Mouse (Mus musculus) liver, adult 2 months (tissue): ENCODE measurements around the gene Myadml2. TPM values are rescaled to one million over a fixed set of nuclear protein-coding genes. Genes with fewer than 3 reads are reported as not detected.

Experiments used
- DNase-seq: peaks from one replicate; pipeline ENCODE4 v3.0.0-alpha.2; 2011; ENCODE audit warnings: low read depth, low spot score; ENCODE audit errors: extremely low read depth
- H3K27ac ChIP-seq: fragments of 200-500 bp; replicated peaks from 2 replicates; pipeline ENCODE4 v1.5.1; 2012; ENCODE audit warnings: low read depth, mild to moderate bottlenecking, control low read depth, inconsistent platforms, low read length; ENCODE audit not compliant: insufficient read depth
- H3K27me3 ChIP-seq: fragments of 200-500 bp; 2 replicates; pipeline ENCODE4 v1.6.1; 2012; ENCODE audit warnings: mild to moderate bottlenecking, moderate library complexity, low read length, inconsistent platforms; ENCODE audit not compliant: control insufficient read depth, insufficient read depth
- H3K36me3 ChIP-seq: fragments of 200-500 bp; 2 replicates; pipeline ENCODE4 v1.6.1; 2012; ENCODE audit warnings: low read length, inconsistent platforms; ENCODE audit not compliant: control insufficient read depth, insufficient read depth
- H3K4me1 ChIP-seq: fragments of 200-500 bp; 2 replicates; pipeline ENCODE4 v1.6.1; 2011; ENCODE audit warnings: low read length; ENCODE audit not compliant: control insufficient read depth, insufficient read depth
- H3K4me3 ChIP-seq: fragments of 200-500 bp; 2 replicates; pipeline ENCODE4 v1.5.1; 2011; ENCODE audit warnings: low read depth, mild to moderate bottlenecking, control low read depth, low read length, moderate library complexity; ENCODE audit not compliant: insufficient read depth
- H3K79me2 ChIP-seq: fragments of 200-500 bp; 2 replicates; pipeline ENCODE4 v1.6.1; 2012; ENCODE audit warnings: inconsistent platforms, mild to moderate bottlenecking, low read length, moderate library complexity; ENCODE audit not compliant: control insufficient read depth, insufficient read depth
- H3K9ac ChIP-seq: fragments of 200-500 bp; 2 replicates; pipeline ENCODE4 v1.6.1; 2012; ENCODE audit warnings: low read depth, mild to moderate bottlenecking, control low read depth, inconsistent platforms, low read length
- CTCF ChIP-seq: fragments of 200-500 bp; IDR thresholded peaks from 2 replicates; pipeline ENCODE4 v1.5.1; 2011; ENCODE audit warnings: low read depth, low read length, control low read depth
- POLR2A ChIP-seq: fragments of 200-500 bp; IDR thresholded peaks from 2 replicates; pipeline ENCODE4 v1.6.1; 2011; ENCODE audit warnings: low read length, control low read depth; ENCODE audit not compliant: insufficient read depth; ENCODE audit errors: extremely low read depth
- WGBS: fragments of 180-500 bp; shearing (Covaris S2); methylation state at CpG from one replicate; pipeline ENCODE4 v1.1.7; 2018; 5-methylcytosine and 5-hydroxymethylcytosine counted together
- polyA plus RNA-seq: library from polyadenylated mRNA; depleted of rRNA; stranded (reverse); fragments of >200 nt; gene quantifications from 2 replicates; pipeline ENCODE4 v1.2.3, GENCODE M21; 2012
- total RNA-seq: library from RNA; depleted of rRNA; stranded (reverse); fragments of >200 nt; gene quantifications from 2 replicates; pipeline ENCODE4 v1.2.3, GENCODE M21; 2014

Gene Myadml2
- total and polyA plus RNA-seq, 2 experiments: not detected

DNA sequence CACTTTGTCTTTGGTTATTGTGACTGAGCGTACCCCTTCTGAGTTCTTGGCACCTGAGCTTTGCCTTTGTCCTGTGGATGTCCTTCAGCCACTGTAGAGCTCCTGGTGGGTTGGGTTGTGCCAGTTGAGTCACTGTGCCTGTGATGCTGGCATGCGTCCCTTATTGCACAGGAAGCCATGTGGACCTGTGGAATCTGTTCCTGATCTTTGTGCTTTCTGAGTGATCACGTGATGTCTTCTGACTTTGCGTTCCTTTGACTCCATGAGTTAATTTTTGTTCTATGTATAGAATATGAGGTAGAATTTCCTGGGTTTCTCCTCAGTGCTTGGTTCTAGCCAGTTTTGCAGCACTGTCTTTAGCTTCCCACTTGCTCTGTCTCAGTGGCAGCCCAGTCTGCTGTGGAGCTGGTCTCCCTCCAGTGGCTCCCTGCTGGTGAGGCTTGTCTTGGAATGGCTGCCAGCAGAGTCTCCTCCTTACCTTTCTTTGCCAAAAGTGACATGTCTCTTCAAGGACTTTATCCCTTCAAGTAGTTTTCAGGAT is 44.6 kb upstream of the Myadml2 start:
- Histone ChIP-seq H3K27ac (peak overlapping the region; percentile 87), H3K4me1 (peaks cover 41% of the 10 kb centered on the region), H3K27me3 (no peaks in the 10 kb centered on the region), H3K9ac (0 out of 2 replicates have a peak overlapping the region, but pooled peaks have one; percentile 25), H3K79me2 (peaks cover 25% of the 10 kb centered on the region; the same call in 1 of the 2 replicates), H3K4me3 (no peak overlapping the region), H3K36me3 (peaks cover 9% of the 10 kb centered on the region; the same call in 1 of the 2 replicates)
- no peak for TF ChIP-seq POLR2A
- peak; percentile 28 for TF ChIP-seq CTCF
- peak; percentile 91 for DNase-seq
- 31% methylated on average over 4 of the region's 4 CpGs for WGBS

DNA sequence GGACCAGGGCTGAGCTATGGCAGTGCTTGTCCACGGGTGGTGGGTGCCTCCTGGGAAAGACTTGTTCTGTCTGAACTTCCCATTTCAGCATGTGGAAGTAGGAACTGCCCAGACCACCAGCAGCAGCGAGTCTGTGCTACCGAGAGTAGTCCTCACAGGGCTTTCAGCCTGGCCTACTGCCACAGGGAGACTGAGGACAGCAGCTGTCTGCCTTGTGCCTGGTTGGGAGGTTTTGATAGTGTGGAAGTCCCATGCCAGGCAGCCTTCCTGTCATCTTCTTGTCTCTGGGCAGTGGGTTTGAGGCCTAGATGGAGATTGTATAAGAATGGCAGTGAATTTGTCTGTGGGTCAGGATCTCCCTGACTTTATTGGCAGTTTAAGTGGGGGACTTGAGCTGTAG is 41.4 kb upstream of the Myadml2 start:
- TF ChIP-seq CTCF: no peak
- TF ChIP-seq POLR2A: no peak
- Histone ChIP-seq H3K27ac (no peak overlapping the region), H3K36me3 (peaks cover 11% of the 10 kb centered on the region; the same call in 1 of the 2 replicates), H3K27me3 (no peaks in the 10 kb centered on the region), H3K4me1 (peaks cover 54% of the 10 kb centered on the region), H3K4me3 (no peak overlapping the region), H3K9ac (no peak overlapping the region), H3K79me2 (peaks cover 30% of the 10 kb centered on the region; the same call in 1 of the 2 replicates)
- no peak for DNase-seq
- 90% methylated on average over 3 of the region's 3 CpGs for WGBS

DNA sequence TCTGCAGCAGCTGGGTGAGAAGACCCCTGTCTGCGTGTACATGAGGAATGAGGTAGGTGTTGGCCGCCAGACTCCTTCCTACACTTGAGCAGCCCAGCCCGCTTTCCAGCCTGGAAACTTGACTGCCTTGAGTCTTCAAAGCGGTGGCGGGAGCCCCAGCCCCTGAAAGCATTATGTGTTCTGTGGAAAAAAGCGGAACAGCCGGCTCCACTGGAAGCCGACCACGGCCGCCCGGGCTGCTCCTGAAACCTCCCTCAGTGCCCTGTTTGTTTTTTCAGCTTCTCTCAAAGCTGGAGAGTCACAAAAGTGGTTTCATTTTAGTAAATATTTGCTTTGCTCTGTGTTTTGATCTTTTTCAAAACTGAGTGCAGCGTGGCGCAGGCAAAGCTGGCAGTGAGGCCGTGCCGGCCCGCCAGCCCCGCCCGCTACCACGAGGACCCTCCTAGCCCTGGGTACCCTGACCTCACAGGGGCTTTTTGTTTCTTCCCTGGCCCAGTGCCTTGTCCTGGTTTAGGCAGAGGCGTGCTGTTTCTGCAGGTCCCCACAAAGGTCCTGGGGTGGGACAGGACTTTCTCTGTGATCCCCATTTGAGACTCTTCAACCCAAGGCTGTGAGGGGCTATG is 38.8 kb upstream of the Myadml2 start:
- H3K36me3 ChIP-seq: peaks cover 14% of the 10 kb centered on the region; the same call in 1 of the 2 replicates
- H3K4me3 ChIP-seq: no peak overlapping the region
- H3K79me2 ChIP-seq: peaks cover 35% of the 10 kb centered on the region; the same call in 1 of the 2 replicates
- WGBS: 30% methylated on average over 20 of the region's 20 CpGs
- peak; percentile 83 for DNase-seq
- H3K9ac ChIP-seq: peak overlapping the region; percentile 71
- H3K4me1 ChIP-seq: peaks cover 52% of the 10 kb centered on the region
- no peak for TF ChIP-seq CTCF
- TF ChIP-seq POLR2A: 0 out of 2 replicates have a peak, but pooled peaks have one; percentile 15
- peak overlapping the region; percentile 98 for H3K27ac ChIP-seq
- no peaks in the 10 kb centered on the region for H3K27me3 ChIP-seq

DNA sequence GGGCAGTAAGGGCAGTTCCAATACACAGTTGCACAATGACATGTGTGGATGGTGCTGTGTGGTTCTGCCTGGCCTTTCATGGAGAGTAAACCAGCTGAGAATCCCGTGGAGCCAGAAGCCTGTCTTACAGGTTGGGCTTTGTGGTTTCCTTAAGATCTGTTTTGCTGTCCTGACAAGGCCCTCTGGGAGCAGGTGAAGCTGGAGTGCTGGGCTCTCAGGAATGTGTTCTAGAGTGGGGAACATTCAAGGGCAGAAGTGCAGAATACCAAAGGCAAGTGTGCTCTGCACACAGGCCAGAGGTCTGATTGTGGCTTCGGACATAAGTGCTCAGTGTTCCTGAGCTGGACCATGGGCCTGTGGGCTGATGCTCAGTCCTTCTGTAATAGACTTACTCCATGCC is 36.7 kb upstream of the Myadml2 start:
- no peak for TF ChIP-seq CTCF
- TF ChIP-seq POLR2A: no peak
- H3K36me3 ChIP-seq: peaks cover 13% of the 10 kb centered on the region; the same call in 1 of the 2 replicates
- 0 out of 2 replicates have a peak overlapping the region, but pooled peaks have one; percentile 22 for H3K9ac ChIP-seq
- 30% methylated on average over 2 of the region's 2 CpGs for WGBS
- H3K4me3 ChIP-seq: no peak overlapping the region
- H3K27me3 ChIP-seq: no peaks in the 10 kb centered on the region
- H3K27ac ChIP-seq: peak overlapping the region; percentile 83
- DNase-seq: peak; percentile 75
- H3K4me1 ChIP-seq: peaks cover 58% of the 10 kb centered on the region
- H3K79me2 ChIP-seq: peaks cover 28% of the 10 kb centered on the region; the same call in 1 of the 2 replicates

DNA sequence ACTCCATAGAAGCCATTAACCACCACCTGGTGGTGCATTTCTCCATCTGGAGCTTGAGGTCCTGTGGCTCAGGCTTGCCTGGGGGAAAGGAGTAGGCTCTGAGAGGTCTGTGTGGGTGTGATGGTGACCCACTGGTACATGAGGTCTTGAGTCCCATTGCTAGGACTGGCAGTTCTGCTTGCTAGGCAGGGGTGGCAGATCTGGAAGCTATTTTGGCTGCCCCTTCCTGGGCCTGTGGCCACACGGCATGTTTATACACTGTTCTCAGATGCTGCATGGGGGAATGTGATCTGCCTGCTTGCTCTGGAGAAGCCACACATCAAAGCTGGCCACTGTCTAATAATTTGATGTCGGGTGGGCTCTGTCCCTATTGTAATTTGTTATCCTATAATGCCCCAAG is 36.1 kb upstream of the Myadml2 start:
- 0 out of 2 replicates have a peak overlapping the region, but pooled peaks have one; percentile 15 for H3K9ac ChIP-seq
- H3K27me3 ChIP-seq: no peaks in the 10 kb centered on the region
- 54% methylated on average over 2 of the region's 2 CpGs for WGBS
- H3K4me1 ChIP-seq: peaks cover 62% of the 10 kb centered on the region
- H3K27ac ChIP-seq: peak overlapping the region; percentile 83
- TF ChIP-seq POLR2A (no peak), CTCF (no peak)
- DNase-seq: peak; percentile 49
- H3K79me2 ChIP-seq: peaks cover 28% of the 10 kb centered on the region; the same call in 1 of the 2 replicates
- peaks cover 13% of the 10 kb centered on the region; the same call in 1 of the 2 replicates for H3K36me3 ChIP-seq
- H3K4me3 ChIP-seq: no peak overlapping the region
